Mouse (Mus musculus) stomach, postnatal 0 days (tissue): ENCODE data around the gene Runx2.

ENCODE experiments used
- CTCF ChIP-seq: IDR thresholded peaks from 2 replicates; pipeline ENCODE4 v1.5.1; 2016; ENCODE audit warnings: antibody characterized with exemption, low read depth, mild to moderate bottlenecking, moderate library complexity
- EP300 ChIP-seq: optimal IDR thresholded peaks from 2 replicates; pipeline ENCODE3; 2016; ENCODE audit warnings: antibody characterized with exemption

- TF ChIP-seq CTCF (no peak), EP300 (no peak)
Observed at GRCm38 (mm10) chr17:44702506-44703298, 111.9 kb downstream of the Runx2 start.
